Mouse (Mus musculus): ENCODE measurements around the gene Sp2. TPM values are rescaled to one million over a fixed set of nuclear protein-coding genes. Genes with fewer than 3 reads are reported as not detected.

Sp2 gene
- total and polyA plus RNA-seq, 3 experiments = 10.4 to 12.4 (median 12.3) TPM

- Histone ChIP-seq H3K36me3 (ENCODE audit: control insufficient read depth, insufficient read depth, low read length) (no peaks in the 10 kb centered on the region), H3K27ac (no peak overlapping the region), H3K4me1 (ENCODE audit: control insufficient read depth, insufficient read depth, low read length) (no peaks in the 10 kb centered on the region), H3K27me3 (ENCODE audit: control insufficient read depth, insufficient read depth, low read length) (no peaks in the 10 kb centered on the region), H3K79me2 (replicated peaks; ENCODE audit: control insufficient read depth, insufficient read depth, low read length) (no peaks in the 10 kb centered on the region), H3K4me3 (no peak overlapping the region), H3K9ac (ENCODE audit: low read depth, low read length) (no peak overlapping the region)
- TF ChIP-seq CTCF (IDR thresholded peaks at IDR 0.05) (peak; percentile 56), EP300 (IDR thresholded peaks at IDR 0.05; ENCODE audit: insufficient read depth, low read depth, low read length) (no peak), POLR2A (IDR thresholded peaks at IDR 0.05; ENCODE audit: insufficient read depth, low read depth, low read length) (no peak)
- peak in 1 of 2 experiments; percentile 34 for DNase-seq
- WGBS = 67% methylated on average over 20 of the region's 20 CpGs
- intact Hi-C loops (cut with DNase I) = no loop called here
Observed at GRCm38 (mm10) chr11:96956009-96956724, 26.6 kb downstream of the Sp2 start.

- intact Hi-C loops (cut with DNase I) = no loop called here
- Histone ChIP-seq H3K27me3 (ENCODE audit: control insufficient read depth, insufficient read depth, low read length) (no peaks in the 10 kb centered on the region), H3K27ac (no peak overlapping the region), H3K9ac (ENCODE audit: low read depth, low read length) (no peak overlapping the region), H3K4me1 (ENCODE audit: control insufficient read depth, insufficient read depth, low read length) (no peaks in the 10 kb centered on the region), H3K4me3 (no peak overlapping the region), H3K79me2 (replicated peaks; ENCODE audit: control insufficient read depth, insufficient read depth, low read length) (no peaks in the 10 kb centered on the region), H3K36me3 (ENCODE audit: control insufficient read depth, insufficient read depth, low read length) (no peaks in the 10 kb centered on the region)
- no peak for DNase-seq
- TF ChIP-seq POLR2A (IDR thresholded peaks at IDR 0.05; ENCODE audit: insufficient read depth, low read depth, low read length) (no peak), CTCF (IDR thresholded peaks at IDR 0.05) (no peak), EP300 (IDR thresholded peaks at IDR 0.05; ENCODE audit: insufficient read depth, low read depth, low read length) (no peak)
- 88% methylated on average over 4 of the region's 4 CpGs for WGBS
Observed at GRCm38 (mm10) chr11:96955094-96955493, 27.7 kb downstream of the Sp2 start.

DNA sequence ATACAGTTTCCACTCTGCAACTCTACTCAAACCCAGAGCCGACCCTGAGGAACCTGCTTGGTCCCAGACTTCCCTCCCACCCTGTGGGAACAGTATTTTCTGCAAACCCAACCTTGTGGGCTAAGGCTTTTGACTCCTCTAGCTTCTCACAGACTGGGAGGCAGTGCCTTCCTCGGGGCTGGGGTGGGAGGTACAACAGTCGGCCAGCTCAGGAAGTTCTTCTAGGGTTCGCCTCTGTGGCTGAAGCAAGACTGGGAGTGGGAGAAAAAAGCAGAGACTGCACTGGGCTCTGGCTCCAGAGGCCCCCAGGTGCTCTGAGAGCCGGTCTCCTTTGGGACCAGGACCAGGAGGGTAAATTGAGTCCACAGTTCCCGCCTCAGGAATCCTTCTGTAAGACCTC, 29.9 kb downstream of the Sp2 start:
- H3K36me3 ChIP-seq (ENCODE audit: control insufficient read depth, insufficient read depth, low read length) = no peaks in the 10 kb centered on the region
- no peak overlapping the region for H3K4me3 ChIP-seq
- no peaks in the 10 kb centered on the region for H3K27me3 ChIP-seq (ENCODE audit: control insufficient read depth, insufficient read depth, low read length)
- H3K9ac ChIP-seq (ENCODE audit: low read depth, low read length) = no peak overlapping the region
- H3K79me2 ChIP-seq (replicated peaks; ENCODE audit: control insufficient read depth, insufficient read depth, low read length) = no peaks in the 10 kb centered on the region
- 53% methylated on average over 6 of the region's 6 CpGs for WGBS
- intact Hi-C loops (cut with DNase I) = no loop called here
- H3K27ac ChIP-seq = no peak overlapping the region
- no peak for DNase-seq
- TF ChIP-seq CTCF (IDR thresholded peaks at IDR 0.05) = no peak
- no peak for TF ChIP-seq EP300 (IDR thresholded peaks at IDR 0.05; ENCODE audit: insufficient read depth, low read depth, low read length)
- no peak for TF ChIP-seq POLR2A (IDR thresholded peaks at IDR 0.05; ENCODE audit: insufficient read depth, low read depth, low read length)
- no peaks in the 10 kb centered on the region for H3K4me1 ChIP-seq (ENCODE audit: control insufficient read depth, insufficient read depth, low read length)

- H3K4me3 ChIP-seq = no peak overlapping the region
- no peaks in the 10 kb centered on the region for H3K27me3 ChIP-seq (ENCODE audit: control insufficient read depth, insufficient read depth, low read length)
- no peak overlapping the region for H3K9ac ChIP-seq (ENCODE audit: low read depth, low read length)
- no peaks in the 10 kb centered on the region for H3K36me3 ChIP-seq (ENCODE audit: control insufficient read depth, insufficient read depth, low read length)
- H3K27ac ChIP-seq = no peak overlapping the region
- intact Hi-C loops (cut with DNase I) = no loop called here
- no peak for DNase-seq
- WGBS = 79% methylated on average over 10 of the region's 10 CpGs
- TF ChIP-seq EP300 (IDR thresholded peaks at IDR 0.05; ENCODE audit: insufficient read depth, low read depth, low read length) = no peak
- TF ChIP-seq POLR2A (IDR thresholded peaks at IDR 0.05; ENCODE audit: insufficient read depth, low read depth, low read length) = no peak
- TF ChIP-seq CTCF (IDR thresholded peaks at IDR 0.05) = no peak
- no peaks in the 10 kb centered on the region for H3K79me2 ChIP-seq (replicated peaks; ENCODE audit: control insufficient read depth, insufficient read depth, low read length)
- H3K4me1 ChIP-seq (ENCODE audit: control insufficient read depth, insufficient read depth, low read length) = no peaks in the 10 kb centered on the region
Observed at GRCm38 (mm10) chr11:96952426-96952825, 30.3 kb downstream of the Sp2 start.

GRCm38 (mm10) chr11:96950767-96951166, 32.0 kb downstream of the Sp2 start:
- Histone ChIP-seq H3K79me2 (replicated peaks; ENCODE audit: control insufficient read depth, insufficient read depth, low read length) (no peaks in the 10 kb centered on the region), H3K4me3 (no peak overlapping the region), H3K9ac (ENCODE audit: low read depth, low read length) (no peak overlapping the region), H3K36me3 (ENCODE audit: control insufficient read depth, insufficient read depth, low read length) (no peaks in the 10 kb centered on the region), H3K27me3 (ENCODE audit: control insufficient read depth, insufficient read depth, low read length) (no peaks in the 10 kb centered on the region), H3K4me1 (ENCODE audit: control insufficient read depth, insufficient read depth, low read length) (no peaks in the 10 kb centered on the region), H3K27ac (no peak overlapping the region)
- 94% methylated on average over 3 of the region's 3 CpGs for WGBS
- intact Hi-C loops (cut with DNase I) = no loop called here
- TF ChIP-seq POLR2A (IDR thresholded peaks at IDR 0.05; ENCODE audit: insufficient read depth, low read depth, low read length) (no peak), CTCF (IDR thresholded peaks at IDR 0.05) (peak; percentile 48), EP300 (IDR thresholded peaks at IDR 0.05; ENCODE audit: insufficient read depth, low read depth, low read length) (no peak)
- DNase-seq = no peak

DNA sequence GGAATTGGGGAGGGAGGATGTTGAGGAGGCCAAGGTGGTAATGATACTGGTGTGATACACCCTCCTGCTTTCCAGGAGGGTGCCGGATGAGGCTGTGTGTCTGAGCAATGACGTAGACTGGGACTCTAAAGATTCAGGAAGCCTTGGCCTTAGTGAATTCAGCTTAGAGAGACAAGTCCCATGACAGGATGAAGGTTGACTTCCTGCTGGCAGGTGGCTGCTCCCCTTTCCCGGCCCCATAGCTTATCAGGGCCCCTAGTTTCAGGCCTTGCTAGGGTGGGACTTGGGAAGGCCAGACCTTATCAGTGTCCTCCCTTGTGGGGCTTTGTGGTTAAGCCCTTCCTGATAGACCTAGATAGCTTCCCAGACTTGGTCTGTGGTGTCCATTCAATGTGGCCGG, 34.9 kb downstream of the Sp2 start:
- Histone ChIP-seq H3K79me2 (replicated peaks; ENCODE audit: control insufficient read depth, insufficient read depth, low read length) (no peaks in the 10 kb centered on the region), H3K4me1 (ENCODE audit: control insufficient read depth, insufficient read depth, low read length) (peaks cover 2% of the 10 kb centered on the region; the same call in 1 of the 2 replicates), H3K27me3 (ENCODE audit: control insufficient read depth, insufficient read depth, low read length) (no peaks in the 10 kb centered on the region), H3K4me3 (no peak overlapping the region), H3K9ac (ENCODE audit: low read depth, low read length) (no peak overlapping the region), H3K27ac (no peak overlapping the region), H3K36me3 (ENCODE audit: control insufficient read depth, insufficient read depth, low read length) (no peaks in the 10 kb centered on the region)
- DNase-seq = no peak
- intact Hi-C loops (cut with DNase I) = no loop called here
- WGBS = 65% methylated on average over 4 of the region's 4 CpGs
- TF ChIP-seq POLR2A (IDR thresholded peaks at IDR 0.05; ENCODE audit: insufficient read depth, low read depth, low read length) = no peak
- TF ChIP-seq EP300 (IDR thresholded peaks at IDR 0.05; ENCODE audit: insufficient read depth, low read depth, low read length) = no peak
- no peak for TF ChIP-seq CTCF (IDR thresholded peaks at IDR 0.05)
